Mouse (Mus musculus) spleen, adult 2 months (tissue): ENCODE results near the gene Myog.

Experiments
- CTCF ChIP-seq: fragments of 200-500 bp; IDR thresholded peaks from 2 replicates; pipeline ENCODE4 v1.5.1; 2011; ENCODE audit warnings: mild to moderate bottlenecking, inconsistent platforms; ENCODE audit not compliant: insufficient read depth, insufficient read length, insufficient replicate concordance; ENCODE audit errors: extremely low read depth
- POLR2A ChIP-seq: fragments of 200-500 bp; IDR thresholded peaks from 2 replicates; pipeline ENCODE4 v1.6.1; 2011; ENCODE audit warnings: low read depth, low read length, inconsistent platforms

- TF ChIP-seq POLR2A (no peak), CTCF (no peak)
Measured at GRCm38 (mm10) chr1:134332770-134333271, 43.0 kb downstream of the Myog start, which contains the start of gene Ppfia4.
